In the genomic region with DNA sequence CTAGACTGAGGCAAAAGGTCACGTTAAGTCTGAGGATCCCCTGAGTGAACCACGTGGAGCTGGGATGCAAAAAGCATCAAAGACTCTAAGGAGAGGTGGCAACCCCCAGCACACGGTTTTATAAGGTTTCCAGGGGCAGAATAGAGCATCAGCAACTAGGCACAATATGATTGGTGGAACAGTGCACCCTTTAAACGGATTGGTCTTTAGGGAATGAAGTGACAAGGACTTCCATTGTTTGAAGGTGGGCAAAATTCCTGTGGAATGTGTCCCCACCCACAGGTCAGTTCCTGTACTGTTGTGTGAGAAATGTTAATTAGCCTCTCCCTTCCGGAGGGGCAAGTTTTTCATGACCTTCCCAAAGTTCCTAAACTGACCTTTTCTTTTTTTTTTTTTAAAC, we compare ENCODE assay signal across 24 mouse cellular contexts. TPM values are rescaled to one million over a fixed set of nuclear protein-coding genes. Genes with fewer than 3 reads are reported as not detected.
"Had no signal": no experiment of that assay in that cellular context is flagged by ENCODE, and none has a peak within 500 bp of the region (broad histone marks: within the 10 kb centered on the region; RNA-seq: fewer than 3 reads in every experiment).

No protein-coding gene starts in this region.

- DNase-seq: gastrocnemius, postnatal 14 days; gastrocnemius, postnatal 36 days; heart, adult 11 months; heart, adult 2 months; heart, postnatal 14 days; heart, postnatal 36 days; kidney, adult 11 months; kidney, adult 2 months; kidney, adult 9 months; kidney, postnatal 14 days; kidney, postnatal 36 days; layer of hippocampus, adult 9-11 months; layer of hippocampus, postnatal 36 days; left cerebral cortex, postnatal 4 days had no signal

- H3K4me1 ChIP-seq: heart, embryonic 13.5 days; heart, embryonic 15.5 days; hindbrain, embryonic 13.5 days; hindbrain, embryonic 15.5 days; kidney, embryonic 15.5 days; limb, embryonic 13.5 days; limb, embryonic 15.5 days; liver, embryonic 12.5 days had no signal

- H3K4me3 ChIP-seq: heart, adult 2 months; heart, embryonic 13.5 days; heart, embryonic 15.5 days; hindbrain, embryonic 13.5 days; hindbrain, embryonic 15.5 days; kidney, embryonic 15.5 days; limb, embryonic 13.5 days; limb, embryonic 15.5 days; liver, embryonic 12.5 days had no signal

RNA-seq across cellular contexts. Expression of gene Plxnb3, which starts 17.7 kb away (rescaled TPM):
- total RNA-seq: hematopoietic stem cell, adult 5-6 weeks had no signal

RNA-seq across cellular contexts. Expression of gene Srpk3, which starts 35.1 kb away (rescaled TPM):
- total RNA-seq: hematopoietic stem cell, adult 5-6 weeks; liver, adult 2 months had no signal
